Mouse (Mus musculus) limb, embryonic 11.5 days (tissue): ENCODE measurements around the gene Abhd4. TPM values are rescaled to one million over a fixed set of nuclear protein-coding genes. Genes with fewer than 3 reads are reported as not detected.
A peak's percentile ranks its signal among the peaks of the same experiment; 100 is the strongest.

Source experiments
- ATAC-seq: fragments of 200-750 bp; cut with Nextera tagmentation; 2 replicates; pipeline ENCODE4 v1.8.0; 2017; ENCODE audit warnings: low read depth; ENCODE audit not compliant: insufficient number of reproducible peaks, low FRiP score, low TSS enrichment
- DNase-seq: peaks from one replicate; pipeline ENCODE4 v3.0.0-alpha.2; 2015; ENCODE audit warnings: low spot score
- H3K27ac ChIP-seq: fragments of 300-500 bp; sonication (generic); replicated peaks from 2 replicates; pipeline ENCODE4 v1.5.1; 2014; ENCODE audit warnings: low read depth, mild to moderate bottlenecking, low read length
- H3K27me3 ChIP-seq: fragments of 300-500 bp; sonication (generic); 2 replicates; pipeline ENCODE4 v1.6.1; 2014; ENCODE audit warnings: mild to moderate bottlenecking, low read length, mixed read lengths; ENCODE audit not compliant: control insufficient read depth, insufficient read depth
- H3K36me3 ChIP-seq: fragments of 300-500 bp; sonication (generic); 2 replicates; pipeline ENCODE4 v1.6.1; 2014; ENCODE audit warnings: mild to moderate bottlenecking, low read length, moderate library complexity, mixed read lengths; ENCODE audit not compliant: control insufficient read depth, insufficient read depth
- H3K4me1 ChIP-seq: fragments of 300-500 bp; sonication (generic); 2 replicates; pipeline ENCODE4 v1.6.1; 2014; ENCODE audit warnings: low read length, mixed read lengths; ENCODE audit not compliant: control insufficient read depth, insufficient read depth
- H3K4me2 ChIP-seq: fragments of 300-500 bp; sonication (generic); 2 replicates; pipeline ENCODE4 v1.6.1; 2014; ENCODE audit warnings: low read depth, mild to moderate bottlenecking, moderate library complexity; ENCODE audit not compliant: severe bottlenecking
- H3K4me3 ChIP-seq: fragments of 300-500 bp; sonication (generic); 2 replicates; pipeline ENCODE4 v1.5.1; 2014; ENCODE audit warnings: low read depth, low read length
- H3K9ac ChIP-seq: fragments of 300-500 bp; sonication (generic); 2 replicates; pipeline ENCODE4 v1.6.1; 2014; ENCODE audit warnings: mild to moderate bottlenecking, low read length
- H3K9me3 ChIP-seq: fragments of 300-500 bp; sonication (generic); 2 replicates; pipeline ENCODE4 v1.6.1; 2016; ENCODE audit warnings: low read length; ENCODE audit not compliant: control insufficient read depth
- WGBS: fragments of 180-500 bp; shearing (Covaris S2); extraction: QIAGEN DNeasy Blood & Tissue Kit; methylation state at CpG from one replicate; pipeline ENCODE4 v1.1.7; 2014; 5-methylcytosine and 5-hydroxymethylcytosine counted together
- polyA plus RNA-seq: library from polyadenylated mRNA; unstranded; fragments of >200 nt; fragmentation: Nextera tagmentation; extraction: Ambion mirVana; gene quantifications from 2 replicates; pipeline ENCODE4 v1.2.1, GENCODE M21; 2014

Gene Abhd4
- polyA plus RNA-seq, 1 experiment from 2014 or later: 38.9 TPM

DNA sequence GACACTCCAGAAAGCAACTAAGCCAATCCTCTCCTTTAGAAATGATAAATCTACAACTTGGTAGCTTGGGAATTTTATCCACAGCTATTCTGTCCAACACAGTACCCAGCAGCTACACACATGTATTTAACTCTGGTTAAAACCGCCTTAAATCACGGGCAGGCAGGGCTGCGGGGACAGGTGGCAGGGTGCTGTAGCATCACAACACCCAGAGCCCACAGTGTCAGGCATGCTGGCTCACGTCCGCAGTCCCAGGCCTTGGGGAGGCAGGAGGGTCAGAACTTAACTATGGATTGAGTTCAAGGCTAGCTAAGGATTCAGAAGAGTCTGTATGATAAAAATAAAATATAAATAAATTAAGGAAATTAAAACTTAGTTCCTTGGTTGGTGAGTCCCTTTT lies 17.1 kb upstream of the Abhd4 start:
- no peak overlapping the region for H3K27ac ChIP-seq
- no peak overlapping the region for H3K9ac ChIP-seq
- H3K4me1 ChIP-seq: peaks cover 9% of the 10 kb centered on the region
- WGBS: 88% methylated on average over 5 of the region's 5 CpGs
- peaks cover 8% of the 10 kb centered on the region for H3K36me3 ChIP-seq
- H3K4me3 ChIP-seq: no peak overlapping the region
- no peaks in the 10 kb centered on the region for H3K9me3 ChIP-seq
- DNase-seq (no peak), ATAC-seq (no peak)
- H3K27me3 ChIP-seq: no peaks in the 10 kb centered on the region
- H3K4me2 ChIP-seq: no peak overlapping the region

DNA sequence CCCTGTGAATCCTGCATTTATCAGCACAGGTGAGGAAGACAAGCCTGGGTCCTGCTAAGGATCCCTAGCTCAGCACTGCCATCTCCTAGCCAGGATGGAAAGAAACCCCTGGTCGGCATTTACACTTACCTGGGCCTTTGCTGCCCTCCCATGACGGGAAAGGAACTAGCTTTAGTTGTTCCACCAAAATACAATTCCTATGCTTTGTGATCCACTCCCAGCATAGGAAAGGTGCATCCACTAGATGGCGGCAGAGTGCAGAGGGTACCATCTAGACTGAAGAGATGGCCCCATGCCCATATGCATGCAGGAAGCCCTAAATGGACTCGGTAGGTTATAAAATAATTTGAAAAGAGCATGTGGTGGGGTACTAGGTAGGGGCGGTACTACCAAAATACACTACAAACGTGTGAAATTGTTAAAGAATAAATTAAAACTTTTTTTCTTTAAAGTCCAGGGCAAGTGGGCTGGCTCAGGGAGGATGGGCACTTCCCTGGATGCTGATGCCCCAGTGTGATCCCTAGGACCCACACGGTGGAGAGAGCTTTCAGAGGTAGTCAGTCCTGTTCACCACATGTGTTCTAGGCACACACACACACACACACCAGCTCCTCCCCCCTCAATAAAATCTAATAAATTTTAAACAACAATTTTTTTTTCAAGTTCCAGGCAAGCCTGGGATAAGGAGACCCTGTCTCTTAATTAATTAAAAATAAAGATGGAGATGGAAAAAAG lies 14.8 kb upstream of the Abhd4 start:
- Histone ChIP-seq H3K4me2 (no peak overlapping the region), H3K27me3 (no peaks in the 10 kb centered on the region), H3K9ac (no peak overlapping the region), H3K36me3 (peaks cover 20% of the 10 kb centered on the region), H3K4me1 (no peaks in the 10 kb centered on the region), H3K4me3 (no peak overlapping the region), H3K9me3 (no peaks in the 10 kb centered on the region), H3K27ac (no peak overlapping the region)
- ATAC-seq: no peak
- peak; percentile 87 for DNase-seq
- 17% methylated on average over 7 of the region's 7 CpGs for WGBS

DNA sequence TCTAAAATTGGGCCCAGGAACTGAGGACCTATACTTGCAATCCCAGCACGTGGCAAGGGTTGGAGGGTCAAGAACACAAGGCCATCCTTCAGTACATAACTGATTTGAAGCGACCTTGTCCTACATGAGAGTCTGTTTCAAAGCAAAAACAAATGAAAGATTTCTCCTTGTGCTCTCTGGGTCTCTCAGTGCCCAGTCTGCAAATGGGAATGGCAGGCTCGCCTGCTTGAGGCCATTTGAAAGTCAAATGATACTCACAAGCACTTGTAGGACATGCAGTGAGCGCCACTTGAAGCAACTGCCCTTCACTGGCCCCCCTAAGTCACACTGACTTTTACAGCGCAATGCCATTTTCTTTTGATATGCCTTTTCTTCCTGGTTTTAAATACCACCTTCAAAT lies 13.4 kb upstream of the Abhd4 start:
- WGBS: 90% methylated on average over 5 of the region's 5 CpGs
- ATAC-seq: no peak
- Histone ChIP-seq H3K4me2 (no peak overlapping the region), H3K9ac (no peak overlapping the region), H3K27me3 (no peaks in the 10 kb centered on the region), H3K4me1 (no peaks in the 10 kb centered on the region), H3K9me3 (no peaks in the 10 kb centered on the region), H3K27ac (no peak overlapping the region), H3K4me3 (no peak overlapping the region), H3K36me3 (peaks cover 16% of the 10 kb centered on the region)
- DNase-seq: no peak

GRCm38 (mm10) chr14:54244183-54244582 lies 9.8 kb upstream of the Abhd4 start:
- Histone ChIP-seq H3K27me3 (no peaks in the 10 kb centered on the region), H3K36me3 (peaks cover 16% of the 10 kb centered on the region), H3K4me1 (no peaks in the 10 kb centered on the region), H3K9ac (no peak overlapping the region), H3K4me3 (no peak overlapping the region), H3K4me2 (no peak overlapping the region), H3K27ac (no peak overlapping the region), H3K9me3 (no peaks in the 10 kb centered on the region)
- WGBS: 45% methylated on average over 3 of the region's 3 CpGs
- DNase-seq (no peak), ATAC-seq (no peak)

DNA sequence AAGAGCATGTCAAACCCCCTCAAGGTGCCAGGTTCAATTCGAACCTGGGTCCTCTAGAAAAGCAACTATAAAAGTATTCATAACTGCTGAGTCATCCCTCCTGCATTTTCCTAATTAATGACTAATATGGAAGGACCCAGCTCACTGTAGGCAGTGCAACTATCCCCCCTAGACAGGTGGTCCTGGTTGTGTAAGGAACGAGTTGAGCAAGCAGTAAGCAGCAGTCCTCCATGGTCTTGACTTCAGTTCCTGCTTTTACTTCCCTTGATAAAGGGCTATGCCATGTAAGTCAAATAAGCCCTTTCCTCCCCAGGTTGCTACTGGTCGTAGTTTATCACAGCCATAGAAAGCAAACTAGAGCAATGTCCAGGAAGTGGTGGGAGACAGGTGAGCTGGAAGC lies 7.8 kb upstream of the Abhd4 start:
- Histone ChIP-seq H3K36me3 (peaks cover 16% of the 10 kb centered on the region), H3K27me3 (no peaks in the 10 kb centered on the region), H3K4me1 (no peaks in the 10 kb centered on the region), H3K4me2 (no peak overlapping the region), H3K9me3 (no peaks in the 10 kb centered on the region), H3K4me3 (no peak overlapping the region), H3K27ac (no peak overlapping the region), H3K9ac (no peak overlapping the region)
- ATAC-seq: no peak
- WGBS: 87% methylated on average over 3 of the region's 3 CpGs
- no peak for DNase-seq

DNA sequence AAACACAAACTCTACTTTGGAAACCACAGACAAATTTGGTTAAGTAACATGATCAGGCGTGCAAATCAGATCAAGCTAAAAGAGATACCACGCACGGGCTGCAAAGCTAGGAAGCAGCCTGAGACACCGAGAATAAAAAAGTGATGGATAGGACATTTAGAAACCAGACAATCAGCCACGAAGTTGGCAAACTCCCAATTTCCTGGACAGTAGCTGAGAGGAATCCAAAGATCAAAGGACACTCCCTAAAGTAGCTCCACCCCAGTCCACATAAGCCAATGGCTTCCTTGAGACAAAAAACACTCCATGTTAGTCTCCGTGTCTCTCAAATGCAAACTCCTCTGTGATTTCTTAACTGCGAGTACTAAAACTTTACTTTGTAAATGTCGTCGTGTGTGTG lies 4.7 kb upstream of the Abhd4 start:
- Histone ChIP-seq H3K9ac (no peak overlapping the region), H3K36me3 (no peaks in the 10 kb centered on the region; the same call in 1 of the 2 replicates), H3K27me3 (no peaks in the 10 kb centered on the region), H3K4me3 (no peak overlapping the region), H3K9me3 (no peaks in the 10 kb centered on the region), H3K4me1 (0 out of 2 replicates have a peak, but pooled peaks cover 2% of the 10 kb centered on the region), H3K27ac (no peak overlapping the region), H3K4me2 (no peak overlapping the region)
- 57% methylated on average over 9 of the region's 9 CpGs for WGBS
- ATAC-seq (no peak), DNase-seq (no peak)

- no peak for ATAC-seq
- H3K27me3 ChIP-seq: no peaks in the 10 kb centered on the region
- no peak for DNase-seq
- H3K9me3 ChIP-seq: no peaks in the 10 kb centered on the region
- H3K27ac ChIP-seq: no peak overlapping the region
- WGBS: 38% methylated on average over 4 of the region's 4 CpGs
- H3K4me3 ChIP-seq: no peak overlapping the region
- H3K4me1 ChIP-seq: 0 out of 2 replicates have a peak, but pooled peaks cover 2% of the 10 kb centered on the region
- no peak overlapping the region for H3K9ac ChIP-seq
- H3K36me3 ChIP-seq: no peaks in the 10 kb centered on the region; the same call in 1 of the 2 replicates
- no peak overlapping the region for H3K4me2 ChIP-seq
Observed at GRCm38 (mm10) chr14:54250122-54250521, 3.9 kb upstream of the Abhd4 start.

DNA sequence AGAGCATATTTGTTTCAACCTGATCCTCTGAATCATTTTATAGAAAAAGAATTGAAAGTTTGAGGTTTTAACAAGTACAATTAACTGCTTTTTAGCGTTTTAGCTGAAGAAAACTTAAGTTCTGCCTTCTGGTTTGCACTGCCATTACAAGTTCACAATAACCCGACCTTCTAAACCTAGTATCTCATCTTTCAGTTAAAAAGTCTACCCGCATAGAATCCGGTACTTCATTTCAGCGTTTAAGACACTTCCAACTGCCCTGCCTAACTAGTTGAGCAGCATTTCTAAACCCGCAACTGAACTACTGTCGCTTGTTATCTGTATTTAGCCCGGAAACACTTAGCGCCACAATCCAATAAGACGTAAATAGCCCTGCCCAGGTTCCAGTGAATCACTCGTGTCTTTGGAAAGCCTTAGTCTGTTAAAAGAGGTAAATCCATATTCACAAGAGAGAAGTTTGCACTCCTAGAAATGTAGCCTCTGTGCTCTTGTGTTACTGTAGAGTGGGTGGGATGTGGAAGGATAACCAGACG lies 748 bp downstream of the Abhd4 start:
- no peaks in the 10 kb centered on the region for H3K9me3 ChIP-seq
- 60% methylated on average over 12 of the region's 12 CpGs for WGBS
- H3K27me3 ChIP-seq: no peaks in the 10 kb centered on the region
- H3K4me2 ChIP-seq: peak overlapping the region; percentile 60; the same call in 1 of the 2 replicates
- no peak overlapping the region for H3K27ac ChIP-seq
- DNase-seq (no peak), ATAC-seq (no peak)
- no peaks in the 10 kb centered on the region for H3K36me3 ChIP-seq
- peak overlapping the region; percentile 77 for H3K4me3 ChIP-seq
- H3K9ac ChIP-seq: no peak overlapping the region
- H3K4me1 ChIP-seq: peaks cover 5% of the 10 kb centered on the region; the same call in 1 of the 2 replicates
